Mouse (Mus musculus): ENCODE data around the gene Mphosph9.

- no peak for TF ChIP-seq CTCF (IDR thresholded peaks at IDR 0.05; ENCODE audit: low read depth, low read length)
- no peak for TF ChIP-seq POLR2A (IDR thresholded peaks at IDR 0.05; ENCODE audit: insufficient read depth, low read length)
- no peak for TF ChIP-seq EP300 (IDR thresholded peaks at IDR 0.05; ENCODE audit: insufficient read depth, low read depth, low read length)
Observed at GRCm38 (mm10) chr5:124225891-124226290, 101.9 kb downstream of the Mphosph9 start.

Data from ES-Bruce4 (cell line).